Mouse (Mus musculus) stomach, embryonic 14.5 days (tissue): ENCODE data around the gene Pkd1l2. TPM values are rescaled to one million over a fixed set of nuclear protein-coding genes. Genes with fewer than 3 reads are reported as not detected.

Experiments
- ATAC-seq: fragments of 200-750 bp; cut with Nextera tagmentation; 2 replicates; pipeline ENCODE4 v1.8.0; 2017; ENCODE audit warnings: low read depth, moderate TSS enrichment; ENCODE audit not compliant: insufficient number of reproducible peaks, insufficient read depth, low FRiP score
- H3K27ac ChIP-seq: fragments of 300-500 bp; sonication (generic); 2 replicates; pipeline ENCODE4 v1.5.1; 2014; ENCODE audit warnings: mild to moderate bottlenecking, low read length, moderate library complexity, mixed read lengths
- H3K27me3 ChIP-seq: fragments of 300-500 bp; sonication (generic); 2 replicates; pipeline ENCODE4 v1.6.1; 2014; ENCODE audit warnings: low read length, control low read depth, mixed read lengths; ENCODE audit not compliant: control insufficient read depth, insufficient read depth
- H3K36me3 ChIP-seq: fragments of 300-500 bp; sonication (generic); 2 replicates; pipeline ENCODE4 v1.6.1; 2014; ENCODE audit warnings: mild to moderate bottlenecking, control low read depth, low read length, moderate library complexity, mixed read lengths; ENCODE audit not compliant: control insufficient read depth, insufficient read depth
- H3K4me1 ChIP-seq: fragments of 300-500 bp; sonication (generic); 2 replicates; pipeline ENCODE4 v1.6.1; 2014; ENCODE audit warnings: low read length, control low read depth, mixed read lengths; ENCODE audit not compliant: control insufficient read depth, insufficient read depth
- H3K4me2 ChIP-seq: fragments of 300-500 bp; sonication (generic); replicated peaks from 2 replicates; pipeline ENCODE4 v1.6.1; 2014; ENCODE audit warnings: low read depth, low read length, control low read depth
- H3K4me3 ChIP-seq: fragments of 300-500 bp; sonication (generic); 2 replicates; pipeline ENCODE4 v1.5.1; 2014; ENCODE audit warnings: low read depth, low read length, control low read depth
- H3K9ac ChIP-seq: fragments of 300-500 bp; sonication (generic); replicated peaks from 2 replicates; pipeline ENCODE4 v1.6.1; 2014; ENCODE audit warnings: low read depth, mild to moderate bottlenecking, control low read depth, low read length, moderate library complexity, mixed read lengths
- H3K9me3 ChIP-seq: fragments of 300-500 bp; sonication (generic); 2 replicates; pipeline ENCODE4 v1.6.1; 2016; ENCODE audit warnings: low read depth, low read length, control low read depth; ENCODE audit not compliant: control insufficient read depth
- WGBS: fragments of 180-500 bp; shearing (Covaris S2); extraction: QIAGEN DNeasy Blood & Tissue Kit; methylation state at CpG from one replicate; pipeline ENCODE4 v1.1.7; 2014; 5-methylcytosine and 5-hydroxymethylcytosine counted together
- polyA plus RNA-seq: library from polyadenylated mRNA; unstranded; fragments of >200 nt; fragmentation: Nextera tagmentation; extraction: Ambion mirVana; gene quantifications from 2 replicates; pipeline ENCODE4 v1.2.1, GENCODE M21; 2014

Pkd1l2 gene
- polyA plus RNA-seq, 1 experiment from 2014 or later: not detected

DNA sequence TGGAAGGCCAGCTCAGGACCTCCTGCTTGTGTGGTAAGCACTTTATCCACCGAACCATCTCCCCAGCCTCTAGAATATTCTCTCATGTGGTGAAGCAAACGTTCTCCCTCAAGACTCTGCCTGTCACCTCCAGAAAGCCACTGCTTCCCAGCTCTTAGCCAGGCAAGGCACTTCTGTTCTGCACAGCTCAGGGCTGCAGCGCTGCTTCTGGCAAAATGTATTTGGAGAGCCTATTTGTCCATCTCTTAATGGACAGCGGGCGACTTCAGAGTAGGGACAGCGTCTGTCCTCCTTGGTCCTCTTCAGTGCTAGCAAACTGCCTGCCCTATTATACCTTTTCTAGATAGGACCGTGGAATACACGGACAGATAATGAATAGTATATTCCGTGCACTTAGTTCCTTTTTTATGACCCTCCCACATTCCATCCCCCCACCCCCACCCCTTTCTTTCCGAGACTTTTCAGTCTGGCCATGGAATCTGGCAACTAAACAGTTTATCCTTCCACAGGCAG, 14.9 kb upstream of the Pkd1l2 start:
- no peak overlapping the region; the same call in 1 of the 2 replicates for H3K27ac ChIP-seq

GRCm38 (mm10) chr8:117095647-117096046, 13.4 kb upstream of the Pkd1l2 start, which contains the start of gene Bco1:
TSS of gene Bco1 (plus strand) at chr8:117095854.
- no peak within 1 kb of the TSS for H3K4me2 ChIP-seq
- no peaks in the 10 kb centered on the region for H3K9me3 ChIP-seq
- H3K9ac ChIP-seq: no peak within 1 kb of the TSS
- no peaks in the 10 kb centered on the region for H3K27me3 ChIP-seq
- H3K27ac ChIP-seq: no peak within 1 kb of the TSS
- 48% methylated on average over 12 of the region's 12 CpGs for WGBS
- no peak for ATAC-seq
- H3K4me1 ChIP-seq: peaks cover 8% of the 10 kb centered on the region
- H3K36me3 ChIP-seq: no peaks in the 10 kb centered on the region
- H3K4me3 ChIP-seq: no peak within 1 kb of the TSS

More for the DNA sequence above, 14.9 kb upstream of the Pkd1l2 start:
- no peak for ATAC-seq
- Histone ChIP-seq H3K9ac (no peak overlapping the region), H3K27me3 (no peaks in the 10 kb centered on the region), H3K4me2 (0 out of 2 replicates have a peak overlapping the region, but pooled peaks have one; percentile 11), H3K4me1 (peaks cover 8% of the 10 kb centered on the region), H3K9me3 (no peaks in the 10 kb centered on the region), H3K36me3 (no peaks in the 10 kb centered on the region), H3K4me3 (no peak overlapping the region)
- WGBS: 50% methylated on average over 10 of the region's 10 CpGs

GRCm38 (mm10) chr8:117094053-117094452, 11.8 kb upstream of the Pkd1l2 start:
- no peak overlapping the region for H3K9ac ChIP-seq
- no peak overlapping the region for H3K27ac ChIP-seq
- H3K36me3 ChIP-seq: no peaks in the 10 kb centered on the region
- peaks cover 8% of the 10 kb centered on the region for H3K4me1 ChIP-seq
- ATAC-seq: no peak
- H3K27me3 ChIP-seq: no peaks in the 10 kb centered on the region
- no peaks in the 10 kb centered on the region for H3K9me3 ChIP-seq
- no peak overlapping the region for H3K4me3 ChIP-seq
- 42% methylated on average over 5 of the region's 5 CpGs for WGBS
- H3K4me2 ChIP-seq: no peak overlapping the region

- H3K9me3 ChIP-seq: no peaks in the 10 kb centered on the region
- 82% methylated on average over 4 of the region's 4 CpGs for WGBS
- no peaks in the 10 kb centered on the region for H3K36me3 ChIP-seq
- ATAC-seq: no peak
- no peak overlapping the region for H3K4me2 ChIP-seq
- H3K27me3 ChIP-seq: no peaks in the 10 kb centered on the region
- no peak overlapping the region for H3K9ac ChIP-seq
- no peak overlapping the region for H3K27ac ChIP-seq
- no peak overlapping the region for H3K4me3 ChIP-seq
- H3K4me1 ChIP-seq: 0 out of 2 replicates have a peak, but pooled peaks cover 3% of the 10 kb centered on the region
Observed at GRCm38 (mm10) chr8:117089802-117090201, 7.6 kb upstream of the Pkd1l2 start.

GRCm38 (mm10) chr8:117087036-117087435, 4.8 kb upstream of the Pkd1l2 start:
- Histone ChIP-seq H3K9me3 (no peaks in the 10 kb centered on the region), H3K27me3 (no peaks in the 10 kb centered on the region), H3K4me1 (0 out of 2 replicates have a peak, but pooled peaks cover 3% of the 10 kb centered on the region), H3K4me3 (no peak overlapping the region), H3K4me2 (no peak overlapping the region), H3K36me3 (no peaks in the 10 kb centered on the region), H3K9ac (no peak overlapping the region), H3K27ac (no peak overlapping the region)
- no peak for ATAC-seq

DNA sequence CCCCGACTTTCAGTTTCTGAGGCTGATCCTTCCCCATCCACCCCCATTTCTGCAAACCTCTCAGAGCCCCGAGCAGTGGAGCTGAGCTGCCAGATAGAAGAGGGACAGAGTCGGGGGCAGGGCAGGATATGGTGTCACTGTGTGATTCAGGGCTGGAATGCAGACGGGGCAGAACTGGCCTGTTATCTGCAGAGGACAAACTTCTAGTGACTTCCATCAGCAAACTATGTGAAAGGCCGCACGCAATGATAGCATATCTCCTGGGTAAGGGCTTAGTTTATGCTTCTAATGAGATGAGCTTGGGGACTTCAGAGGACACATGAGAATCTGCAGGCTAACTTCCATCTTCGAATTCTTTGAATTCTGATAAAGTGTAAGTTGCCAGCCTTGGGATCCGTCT, 3.3 kb upstream of the Pkd1l2 start:
- ATAC-seq: peak; percentile 65; the same call in 1 of the 2 replicates
- Histone ChIP-seq H3K27me3 (no peaks in the 10 kb centered on the region), H3K36me3 (no peaks in the 10 kb centered on the region), H3K9ac (no peak overlapping the region), H3K9me3 (no peaks in the 10 kb centered on the region), H3K27ac (no peak overlapping the region), H3K4me2 (no peak overlapping the region), H3K4me3 (no peak overlapping the region), H3K4me1 (0 out of 2 replicates have a peak, but pooled peaks cover 3% of the 10 kb centered on the region)
- 40% methylated on average over 8 of the region's 8 CpGs for WGBS

DNA sequence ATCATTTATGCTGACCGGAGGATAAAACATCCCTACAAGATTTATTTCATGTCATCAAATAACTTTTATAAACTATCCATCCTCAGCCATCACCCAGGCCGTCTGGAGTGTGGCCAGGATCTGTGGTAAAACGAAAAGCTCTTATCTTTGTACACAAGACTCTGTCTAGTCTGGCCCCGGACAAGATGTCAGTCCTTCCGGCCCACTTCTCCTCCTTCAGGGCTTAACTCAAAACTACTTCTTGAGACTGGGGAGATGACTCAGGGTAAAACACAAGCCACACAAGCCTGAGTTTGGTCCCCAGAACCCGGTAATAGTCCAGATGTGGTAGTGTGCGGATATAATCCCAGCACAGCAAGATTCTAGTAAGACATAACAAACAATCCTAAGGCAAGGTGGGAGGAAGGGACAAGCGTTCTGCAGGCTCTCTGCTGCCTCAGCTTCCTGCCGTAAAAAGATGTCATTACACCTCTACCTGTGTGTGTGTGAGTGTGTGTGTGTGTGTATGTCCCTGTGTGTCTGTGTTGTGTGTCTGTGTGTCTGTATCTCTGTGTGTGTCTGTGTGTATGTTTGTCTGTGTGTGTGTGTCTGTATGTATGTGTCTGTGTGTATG, 804 bp upstream of the Pkd1l2 start:
- no peak overlapping the region for H3K9ac ChIP-seq
- WGBS: 40% methylated on average over 9 of the region's 9 CpGs
- no peak overlapping the region for H3K27ac ChIP-seq
- H3K4me2 ChIP-seq: no peak overlapping the region
- H3K27me3 ChIP-seq: no peaks in the 10 kb centered on the region
- H3K36me3 ChIP-seq: no peaks in the 10 kb centered on the region
- H3K4me1 ChIP-seq: 0 out of 2 replicates have a peak, but pooled peaks cover 3% of the 10 kb centered on the region
- H3K4me3 ChIP-seq: no peak overlapping the region
- H3K9me3 ChIP-seq: no peaks in the 10 kb centered on the region
- no peak for ATAC-seq

DNA sequence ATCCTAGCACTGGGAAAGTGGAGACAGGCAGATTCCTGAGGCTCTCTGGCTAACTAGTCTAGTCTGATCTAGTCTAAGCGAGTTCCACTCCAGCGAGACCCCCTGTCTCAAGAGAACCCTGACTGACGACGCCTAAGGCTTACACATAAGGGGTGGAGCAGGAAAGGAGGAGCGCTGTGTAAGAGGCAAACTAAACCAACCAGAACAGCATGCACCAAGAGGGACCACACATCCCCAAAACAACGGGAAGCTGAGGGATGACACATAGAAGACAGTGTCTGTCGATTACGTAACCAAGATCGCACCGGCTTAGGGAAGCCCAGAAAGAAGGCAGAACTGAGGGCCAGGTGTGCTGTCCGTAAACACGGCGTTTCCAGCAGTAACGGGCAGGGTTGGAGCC, 2.6 kb downstream of the Pkd1l2 start:
- no peak for ATAC-seq
- Histone ChIP-seq H3K36me3 (no peaks in the 10 kb centered on the region), H3K9me3 (no peaks in the 10 kb centered on the region), H3K4me2 (no peak overlapping the region), H3K27me3 (no peaks in the 10 kb centered on the region), H3K9ac (no peak overlapping the region), H3K27ac (no peak overlapping the region), H3K4me1 (no peaks in the 10 kb centered on the region), H3K4me3 (no peak overlapping the region)
- 88% methylated on average over 14 of the region's 14 CpGs for WGBS
